Mouse (Mus musculus): ENCODE data around the gene Ccdc12.

- TF ChIP-seq GATA1 (IDR thresholded peaks at IDR 0.05; ENCODE audit: borderline replicate concordance, low read length) (no peak), FLI1 (IDR thresholded peaks at IDR 0.05; ENCODE audit: low read length) (no peak)
Observed at GRCm38 (mm10) chr9:110676492-110676911, 20.2 kb downstream of the Ccdc12 start.

All from megakaryocyte, embryonic 14.5 days (primary cell).